Mouse (Mus musculus): ENCODE measurements around the gene Olfr876. TPM values are rescaled to one million over a fixed set of nuclear protein-coding genes. Genes with fewer than 3 reads are reported as not detected.
"Not testable (repeated sequence)": the region's sequence is repeated elsewhere in the genome, so short reads cannot be mapped to it uniquely, and the experiment has no call there.

Olfr876 gene
- polyA plus RNA-seq (2015; fragmentation: Nextera tagmentation; extraction: Ambion mirVana): not detected in 2 replicates

DNA sequence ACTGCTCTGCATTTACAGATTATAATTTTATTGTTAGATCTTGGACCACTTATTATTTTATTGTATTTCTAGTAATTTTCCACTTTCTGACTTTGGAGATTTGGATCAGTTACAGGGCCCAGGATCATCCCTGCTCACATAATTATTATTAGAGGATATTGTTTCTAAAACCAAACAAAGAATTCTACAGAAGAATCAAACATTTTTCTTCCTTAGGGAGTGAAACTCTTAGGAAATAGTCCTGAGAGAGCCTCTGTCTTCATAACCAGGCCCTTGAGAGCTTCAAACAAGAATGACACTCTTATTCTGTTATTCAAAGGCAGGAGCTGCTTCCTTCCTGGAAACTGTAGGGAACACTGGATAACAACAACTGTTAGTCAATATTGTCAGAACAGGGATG, at the start of gene Olfr876:
Gene Olfr876 (plus strand): TSS at position 301 of the 400 bp plus-strand sequence.
- Histone ChIP-seq H3K9ac (no peak within 1 kb of the TSS), H3K4me3 (no peak within 1 kb of the TSS), H3K9me3 (replicated peaks) (no peaks in the 10 kb centered on the region), H3K27ac (no peak within 1 kb of the TSS), H3K4me2 (no peak within 1 kb of the TSS), H3K27me3 (no peaks in the 10 kb centered on the region), H3K4me1 (no peaks in the 10 kb centered on the region), H3K36me3 (ENCODE audit: poor library complexity, severe bottlenecking) (no peaks in the 10 kb centered on the region)
- ATAC-seq: no peak

DNA sequence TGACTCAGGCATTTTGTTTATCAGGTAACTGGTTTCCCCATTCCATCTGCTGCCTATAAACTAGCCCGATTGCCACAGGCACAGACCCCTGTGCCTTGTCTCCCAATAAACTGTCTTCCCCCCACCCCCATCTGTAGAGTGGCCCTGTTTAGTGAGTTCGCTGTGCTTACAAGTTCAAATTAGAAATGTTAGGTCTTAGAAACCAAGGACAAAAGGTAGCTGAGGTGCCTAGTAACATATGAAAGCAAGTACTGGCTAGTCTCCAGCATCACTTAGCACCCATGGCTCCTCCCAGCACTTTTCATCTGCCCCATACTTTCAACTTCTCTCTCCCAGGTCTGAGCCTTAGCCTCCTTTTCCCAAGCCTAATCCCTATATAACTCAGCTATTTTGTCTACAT, 41.1 kb upstream of the Olfr876 start:
- H3K9me3 ChIP-seq (replicated peaks): no peaks in the 10 kb centered on the region
- peak; percentile 50 for ATAC-seq
- 66% methylated on average over 2 of the region's 2 CpGs for WGBS

GRCm38 (mm10) chr9:37762541-37762940, 40.3 kb upstream of the Olfr876 start:
- no peak for ATAC-seq
- 71% methylated on average over 2 of the region's 2 CpGs for WGBS

More for the DNA sequence above, 41.1 kb upstream of the Olfr876 start:
- Histone ChIP-seq H3K27ac (no peak overlapping the region), H3K4me1 (no peaks in the 10 kb centered on the region), H3K9ac (no peak overlapping the region), H3K4me2 (no peak overlapping the region), H3K27me3 (no peaks in the 10 kb centered on the region), H3K36me3 (ENCODE audit: poor library complexity, severe bottlenecking) (no peaks in the 10 kb centered on the region), H3K4me3 (no peak overlapping the region)

DNA sequence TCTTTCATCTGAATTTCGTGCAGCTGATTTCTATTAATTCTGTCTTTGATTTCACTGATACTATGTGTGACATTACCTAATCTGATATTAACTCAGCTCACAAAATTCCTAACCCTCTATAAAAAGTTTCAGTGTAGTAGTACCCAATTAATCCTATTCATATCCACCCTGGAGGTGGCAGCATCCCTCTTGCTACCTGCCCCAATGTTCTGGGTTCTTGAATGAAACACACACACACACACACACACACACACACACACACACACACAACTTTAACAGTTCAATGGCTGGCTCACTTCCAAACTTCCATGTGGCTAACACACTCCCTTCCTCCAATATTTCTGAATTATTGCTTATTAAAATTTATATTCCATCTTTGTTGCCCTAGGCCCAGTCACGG, 32.2 kb upstream of the Olfr876 start:
- no peak for ATAC-seq
- WGBS: 69% methylated on average over 2 of the region's 2 CpGs

More at GRCm38 (mm10) chr9:37762541-37762940, 40.3 kb upstream of the Olfr876 start:
- no peak overlapping the region for H3K27ac ChIP-seq
- no peak overlapping the region for H3K4me3 ChIP-seq
- H3K36me3 ChIP-seq (ENCODE audit: poor library complexity, severe bottlenecking): no peaks in the 10 kb centered on the region
- no peak overlapping the region for H3K4me2 ChIP-seq
- no peaks in the 10 kb centered on the region for H3K9me3 ChIP-seq (replicated peaks)
- H3K4me1 ChIP-seq: no peaks in the 10 kb centered on the region
- H3K27me3 ChIP-seq: no peaks in the 10 kb centered on the region
- H3K9ac ChIP-seq: no peak overlapping the region

DNA sequence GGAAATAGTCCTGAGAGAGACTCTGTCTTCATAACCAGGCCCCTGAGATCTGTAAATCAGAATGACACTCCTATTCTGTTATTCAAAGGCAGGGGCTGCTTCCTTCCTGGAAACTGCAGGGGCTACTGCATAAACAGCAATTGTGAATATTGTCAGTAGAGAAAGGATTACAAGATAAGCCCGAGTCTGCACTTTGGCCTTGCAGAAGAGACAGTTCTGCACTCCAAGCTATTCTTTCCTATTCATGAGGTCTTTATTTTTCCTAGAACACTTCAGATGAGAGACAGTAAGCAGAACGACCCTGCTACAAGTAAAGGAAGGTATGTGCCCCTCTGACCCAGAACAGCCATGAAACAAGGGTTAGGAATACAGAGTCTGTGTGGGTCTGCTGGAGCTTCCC, 31.1 kb upstream of the Olfr876 start, which contains the start of gene Olfr875:
Gene Olfr875 (plus strand): TSS at position 99 of the 400 bp plus-strand sequence.
- no peaks in the 10 kb centered on the region for H3K4me1 ChIP-seq
- H3K27me3 ChIP-seq: no peaks in the 10 kb centered on the region
- H3K9me3 ChIP-seq (replicated peaks): no peaks in the 10 kb centered on the region
- H3K4me3 ChIP-seq: no peak within 1 kb of the TSS
- H3K27ac ChIP-seq: no peak within 1 kb of the TSS
- H3K9ac ChIP-seq: no peak within 1 kb of the TSS
- H3K4me2 ChIP-seq: no peak within 1 kb of the TSS
- WGBS: 34% methylated on average over 2 of the region's 2 CpGs
- ATAC-seq: no peak
- H3K36me3 ChIP-seq (ENCODE audit: poor library complexity, severe bottlenecking): no peaks in the 10 kb centered on the region

More for the DNA sequence above, 32.2 kb upstream of the Olfr876 start:
- no peak overlapping the region for H3K4me2 ChIP-seq
- H3K9ac ChIP-seq: no peak overlapping the region
- no peaks in the 10 kb centered on the region for H3K27me3 ChIP-seq
- no peaks in the 10 kb centered on the region for H3K4me1 ChIP-seq
- H3K9me3 ChIP-seq (replicated peaks): no peaks in the 10 kb centered on the region
- no peaks in the 10 kb centered on the region for H3K36me3 ChIP-seq (ENCODE audit: poor library complexity, severe bottlenecking)
- no peak overlapping the region for H3K27ac ChIP-seq
- H3K4me3 ChIP-seq: no peak overlapping the region

GRCm38 (mm10) chr9:37782766-37783260, 20.0 kb upstream of the Olfr876 start:
- peak overlapping the region; percentile 18 for H3K4me3 ChIP-seq
- H3K27ac ChIP-seq: peak overlapping the region; percentile 79
- peak overlapping the region; percentile 57 for H3K4me2 ChIP-seq
- H3K36me3 ChIP-seq (ENCODE audit: poor library complexity, severe bottlenecking): no peaks in the 10 kb centered on the region
- no peaks in the 10 kb centered on the region for H3K27me3 ChIP-seq
- under 1% methylated on average over 7 of the region's 7 CpGs for WGBS
- no peaks in the 10 kb centered on the region for H3K9me3 ChIP-seq (replicated peaks)
- peak; percentile 95 for ATAC-seq
- H3K4me1 ChIP-seq: peaks cover 7% of the 10 kb centered on the region
- H3K9ac ChIP-seq: peak overlapping the region; percentile 56

GRCm38 (mm10) chr9:37783394-37784387, 19.1 kb upstream of the Olfr876 start:
- not testable (repeated sequence) for H3K4me1 ChIP-seq; H3K9me3 ChIP-seq (replicated peaks); H3K36me3 ChIP-seq (ENCODE audit: poor library complexity, severe bottlenecking); H3K4me3 ChIP-seq; H3K27ac ChIP-seq; H3K9ac ChIP-seq; H3K27me3 ChIP-seq
- peak overlapping the region; percentile 57 for H3K4me2 ChIP-seq
- WGBS: 54% methylated on average over 10 of the region's 15 CpGs
- peak; percentile 66 for ATAC-seq

- WGBS: 72% methylated on average over 2 of the region's 2 CpGs
- H3K27ac ChIP-seq: no peak overlapping the region
- no peaks in the 10 kb centered on the region for H3K9me3 ChIP-seq (replicated peaks)
- no peak overlapping the region for H3K4me2 ChIP-seq
- no peak overlapping the region for H3K9ac ChIP-seq
- peaks cover 7% of the 10 kb centered on the region for H3K4me1 ChIP-seq
- no peak overlapping the region for H3K4me3 ChIP-seq
- no peaks in the 10 kb centered on the region for H3K27me3 ChIP-seq
- no peak for ATAC-seq
- no peaks in the 10 kb centered on the region for H3K36me3 ChIP-seq (ENCODE audit: poor library complexity, severe bottlenecking)
These were observed 16.4 kb upstream of the Olfr876 start for GRCm38 (mm10) chr9:37786411-37786810.

GRCm38 (mm10) chr9:37802055-37802454, 776 bp upstream of the Olfr876 start:
- Histone ChIP-seq H3K4me3 (no peak overlapping the region), H3K4me1 (no peaks in the 10 kb centered on the region), H3K9ac (no peak overlapping the region), H3K4me2 (no peak overlapping the region), H3K36me3 (ENCODE audit: poor library complexity, severe bottlenecking) (no peaks in the 10 kb centered on the region), H3K27ac (no peak overlapping the region), H3K9me3 (replicated peaks) (no peaks in the 10 kb centered on the region), H3K27me3 (no peaks in the 10 kb centered on the region)
- ATAC-seq: no peak
- 65% methylated on average over 4 of the region's 4 CpGs for WGBS

DNA sequence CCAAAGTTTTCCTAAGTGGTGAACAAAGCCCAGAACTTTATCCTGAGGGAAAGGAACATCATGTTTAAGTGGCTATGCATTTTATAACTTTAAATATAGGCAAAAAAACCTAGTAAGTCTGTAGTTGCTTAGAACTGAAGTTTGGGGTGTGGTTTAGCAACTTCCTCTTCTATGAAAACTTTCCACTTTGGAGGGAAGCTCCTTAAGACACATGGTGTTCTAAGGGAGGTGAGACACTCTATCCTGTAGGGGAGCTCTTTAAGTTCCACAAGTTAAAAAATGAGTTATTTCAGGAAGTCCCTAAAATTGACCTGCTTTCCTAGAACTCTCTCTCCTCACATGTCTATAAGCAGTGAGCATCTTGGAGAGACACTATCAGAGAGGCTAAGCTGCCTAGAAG, 4.4 kb downstream of the Olfr876 start:
- H3K36me3 ChIP-seq (ENCODE audit: poor library complexity, severe bottlenecking): no peaks in the 10 kb centered on the region
- no peaks in the 10 kb centered on the region for H3K4me1 ChIP-seq
- H3K27me3 ChIP-seq: no peaks in the 10 kb centered on the region
- no peak for ATAC-seq
- no peak overlapping the region for H3K9ac ChIP-seq
- no peaks in the 10 kb centered on the region for H3K9me3 ChIP-seq (replicated peaks)
- H3K27ac ChIP-seq: no peak overlapping the region
- H3K4me3 ChIP-seq: no peak overlapping the region
- no peak overlapping the region for H3K4me2 ChIP-seq

DNA sequence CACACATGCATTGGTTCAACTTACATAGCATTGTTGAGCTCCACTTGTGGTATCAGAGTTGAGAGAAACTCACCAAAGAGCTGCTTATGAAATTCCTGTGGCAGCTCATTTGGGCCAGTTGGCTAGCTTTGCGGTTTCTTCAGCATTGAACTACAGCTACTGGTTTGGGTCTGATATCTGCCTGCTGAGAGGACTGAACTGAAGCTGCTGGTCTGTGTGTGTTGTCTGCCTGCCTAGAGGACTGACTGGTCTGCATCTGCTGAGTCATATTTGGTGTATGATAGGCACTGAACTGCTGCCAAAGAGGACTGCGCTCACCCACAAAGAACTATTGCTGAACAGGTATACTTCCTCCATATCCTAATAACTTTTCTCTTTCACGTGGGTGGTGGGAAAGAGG, 5.6 kb downstream of the Olfr876 start:
- Histone ChIP-seq H3K4me2 (no peak overlapping the region), H3K36me3 (ENCODE audit: poor library complexity, severe bottlenecking) (no peaks in the 10 kb centered on the region), H3K27ac (no peak overlapping the region), H3K9me3 (replicated peaks) (no peaks in the 10 kb centered on the region), H3K27me3 (no peaks in the 10 kb centered on the region), H3K4me1 (no peaks in the 10 kb centered on the region), H3K9ac (no peak overlapping the region), H3K4me3 (no peak overlapping the region)
- ATAC-seq: no peak
- 91% methylated on average over 3 of the region's 3 CpGs for WGBS

DNA sequence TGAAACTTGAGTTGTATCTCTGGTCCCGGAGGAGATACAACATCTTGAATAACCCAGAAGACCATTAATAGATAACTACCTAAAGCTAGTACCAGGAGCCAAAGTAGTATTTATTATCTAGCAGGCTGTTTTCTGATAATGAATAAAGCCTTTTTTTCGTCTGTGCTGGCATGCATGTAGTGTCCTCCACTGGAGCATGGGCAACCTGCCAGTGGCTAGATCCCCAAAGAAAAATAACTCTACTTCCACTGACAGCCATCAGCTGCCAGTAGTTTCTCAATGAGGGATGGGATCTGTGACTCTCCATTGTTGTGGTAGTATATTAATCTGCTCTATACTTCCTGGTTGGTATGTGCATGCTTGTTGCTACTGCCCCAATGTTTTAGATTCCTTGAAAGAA, 6.1 kb downstream of the Olfr876 start:
- ATAC-seq: no peak
- no peaks in the 10 kb centered on the region for H3K36me3 ChIP-seq (ENCODE audit: poor library complexity, severe bottlenecking)
- no peaks in the 10 kb centered on the region for H3K4me1 ChIP-seq
- no peaks in the 10 kb centered on the region for H3K27me3 ChIP-seq
- H3K9me3 ChIP-seq (replicated peaks): no peaks in the 10 kb centered on the region
- no peak overlapping the region for H3K4me2 ChIP-seq
- H3K9ac ChIP-seq: no peak overlapping the region
- no peak overlapping the region for H3K27ac ChIP-seq
- 76% methylated on average over 2 of the region's 2 CpGs for WGBS
- H3K4me3 ChIP-seq: no peak overlapping the region

Data from forebrain, embryonic 13.5 days (tissue).